Mouse (Mus musculus): ENCODE measurements around the gene Clpb. TPM values are rescaled to one million over a fixed set of nuclear protein-coding genes. Genes with fewer than 3 reads are reported as not detected.
"Not testable (repeated sequence)": the region's sequence is repeated elsewhere in the genome, so short reads cannot be mapped to it uniquely, and the experiment has no call there.

Gene Clpb
- total RNA-seq (2021) = 10 to 100 TPM; 48.6 to 50.9 TPM
- long read RNA-seq, experiment 1, full-length matches to known transcripts = 79 of 113 reads
- long read RNA-seq, experiment 1, partial matches to known transcripts = 25 of 113 reads
- long read RNA-seq, experiment 1, other reads (novel, unspliced or antisense) = 9 of 113 reads
- long read RNA-seq, experiment 2, full-length matches to known transcripts = 86 of 127 reads
- long read RNA-seq, experiment 2, partial matches to known transcripts = 34 of 127 reads
- long read RNA-seq, experiment 2, other reads (novel, unspliced or antisense) = 7 of 127 reads

GRCm38 (mm10) chr7:101663514-101664159 lies at the start of gene Clpb:
Clpb (plus strand) TSS chr7:101663633.
- peak; percentile 81 to 91 for DNase-seq
- intact Hi-C loops (cut with DNase I) = no loop called here

GRCm38 (mm10) chr7:101615406-101615805 lies 48.0 kb upstream of the Clpb start:
- intact Hi-C loops (cut with DNase I) = loop anchor here (5.0 kb wide), 1 partner anchor 188 kb away; no protein-coding TSS in a partner anchor
- DNase-seq = no peak

- intact Hi-C loops (cut with DNase I) = loop anchor here (5.0 kb wide), 1 partner anchor 189 kb away; no protein-coding TSS in a partner anchor
- no peak for DNase-seq
Measured at GRCm38 (mm10) chr7:101616136-101616835, 47.1 kb upstream of the Clpb start.

DNA sequence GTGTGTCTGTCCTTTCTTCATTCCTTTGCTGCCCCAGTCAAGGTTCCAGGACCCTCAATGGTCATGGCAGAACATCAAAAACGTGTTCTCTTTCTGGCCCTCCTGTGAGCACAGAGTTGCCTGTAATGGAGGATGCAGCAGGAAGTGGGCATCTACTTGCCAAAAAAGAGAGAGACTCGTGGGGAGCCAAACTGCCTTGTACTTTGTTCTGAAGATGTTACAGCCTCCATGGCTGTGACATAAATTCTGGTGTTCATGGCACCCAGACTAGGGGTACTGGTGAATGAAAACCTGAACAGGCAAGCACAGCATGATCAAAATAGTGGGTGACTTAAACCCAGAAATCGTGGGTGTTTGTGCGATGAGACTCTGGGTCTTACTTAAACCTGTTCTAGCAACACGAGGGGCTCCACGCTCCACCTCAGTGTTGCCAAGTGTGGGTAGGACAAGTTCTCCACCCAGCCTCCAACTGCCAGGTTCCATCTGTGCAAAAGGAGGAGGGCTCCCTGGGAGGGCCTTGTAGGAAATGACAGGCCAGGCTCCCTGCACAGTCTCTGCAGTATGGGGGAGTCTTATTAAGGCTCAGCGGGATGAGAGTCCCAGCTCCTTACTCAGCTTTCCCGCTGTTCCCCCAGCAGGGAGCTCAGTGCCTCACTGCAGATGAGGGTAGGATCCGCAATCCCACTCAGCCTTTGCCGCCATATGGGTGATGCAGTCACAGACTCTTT lies 45.8 kb upstream of the Clpb start:
- DNase-seq = no peak
- intact Hi-C loops (cut with DNase I) = loop anchor here (5.0 kb wide), 1 partner anchor 190 kb away; no protein-coding TSS in a partner anchor

GRCm38 (mm10) chr7:101618273-101618672 lies 45.2 kb upstream of the Clpb start:
- intact Hi-C loops (cut with DNase I) = loop anchor here (5.0 kb wide), 1 partner anchor 191 kb away; no protein-coding TSS in a partner anchor

DNA sequence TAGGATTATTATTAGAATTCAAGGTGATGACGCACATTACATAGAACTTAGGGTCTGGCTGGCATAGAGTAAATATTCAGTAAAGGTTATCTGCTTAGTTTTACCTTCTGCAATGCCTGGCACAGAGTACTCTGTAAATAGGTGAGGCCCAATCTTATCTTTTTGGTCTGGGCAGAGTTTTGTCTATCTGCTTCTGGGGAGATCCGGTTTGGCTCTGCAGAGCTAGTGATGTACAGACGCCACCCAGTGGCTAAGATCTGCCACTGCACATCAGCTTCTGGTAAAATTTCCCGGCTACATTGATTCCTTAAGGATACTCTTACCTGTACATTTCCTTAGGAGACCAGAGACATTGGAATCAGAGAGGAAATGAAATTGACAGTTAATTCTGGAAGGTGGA lies 43.1 kb upstream of the Clpb start:
- intact Hi-C loops (cut with DNase I) = loop anchor here (5.0 kb wide), 1 partner anchor 208 kb away; the partner anchor contains the start of gene Gm45837

More at GRCm38 (mm10) chr7:101618273-101618672, 45.2 kb upstream of the Clpb start:
- no peak for DNase-seq

DNA sequence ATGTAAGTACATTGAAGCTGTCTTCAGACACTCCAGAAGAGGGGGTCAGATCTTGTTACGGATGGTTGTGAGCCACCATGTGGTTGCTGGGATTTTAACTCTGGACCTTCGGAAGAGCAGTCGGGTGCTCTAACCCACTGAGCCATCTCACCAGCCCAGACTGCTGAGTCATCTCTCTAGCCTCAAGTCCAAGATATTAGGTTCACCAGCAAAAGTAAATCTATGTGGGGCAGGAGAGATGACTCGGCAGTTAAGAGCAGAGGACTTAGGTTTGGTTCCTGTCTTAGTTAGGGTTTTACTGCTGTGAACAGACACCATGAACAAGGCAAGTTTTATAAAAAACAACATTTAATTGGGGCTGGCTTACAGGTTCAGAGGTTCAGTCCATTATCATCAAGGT lies 41.6 kb upstream of the Clpb start:
- intact Hi-C loops (cut with DNase I) = loop anchor here (5.0 kb wide), 1 partner anchor 210 kb away; the partner anchor contains the start of gene Gm45837
- not testable (repeated sequence) for DNase-seq

More for the DNA sequence above, 43.1 kb upstream of the Clpb start:
- no peak for DNase-seq

DNA sequence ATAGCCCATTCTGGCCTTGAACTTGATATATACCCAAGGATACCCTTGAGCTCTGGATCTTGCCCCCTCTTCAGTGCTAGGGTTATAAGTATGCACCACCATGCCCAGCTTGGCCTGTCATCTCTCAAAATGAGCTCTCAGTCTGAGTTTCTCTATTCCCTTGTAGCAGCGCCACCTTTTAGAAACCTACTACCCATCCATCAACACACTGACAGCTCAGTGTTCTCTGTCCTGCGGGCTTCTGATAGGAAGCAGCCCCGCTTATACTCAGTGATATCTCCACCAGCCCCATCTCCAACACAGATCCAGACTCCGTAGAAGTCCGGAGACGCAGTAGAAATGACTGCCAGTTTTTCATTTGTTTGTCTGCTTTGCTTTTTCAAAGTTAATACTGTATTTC lies 39.1 kb upstream of the Clpb start:
- intact Hi-C loops (cut with DNase I) = loop anchor here (5.0 kb wide), 1 partner anchor 212 kb away; the partner anchor contains the start of gene Gm45837
- DNase-seq = no peak

- intact Hi-C loops (cut with DNase I); DNase-seq: not testable (repeated sequence)
Measured at GRCm38 (mm10) chr7:101627166-101627565, 36.3 kb upstream of the Clpb start.

DNA sequence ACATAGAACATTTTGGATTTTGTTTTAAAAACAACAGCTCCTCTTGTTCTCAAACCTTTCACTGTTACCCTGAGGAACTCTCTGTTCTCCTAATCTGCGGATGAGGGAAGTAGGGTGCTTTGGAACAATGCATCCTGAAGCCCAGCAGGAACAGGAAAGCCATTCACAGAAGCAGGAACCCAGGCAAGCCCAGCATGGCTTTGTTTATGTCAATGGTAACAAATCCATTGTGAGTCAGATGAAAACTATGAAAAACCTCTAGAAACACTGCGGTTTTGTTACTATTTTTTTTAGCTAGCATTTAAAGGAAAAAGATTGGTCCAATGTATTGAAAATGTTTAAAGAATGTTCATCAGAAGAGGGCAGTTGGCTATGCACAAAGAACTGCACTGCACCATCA lies 35.0 kb upstream of the Clpb start:
- intact Hi-C loops (cut with DNase I) = no loop called here
- DNase-seq = no peak

DNA sequence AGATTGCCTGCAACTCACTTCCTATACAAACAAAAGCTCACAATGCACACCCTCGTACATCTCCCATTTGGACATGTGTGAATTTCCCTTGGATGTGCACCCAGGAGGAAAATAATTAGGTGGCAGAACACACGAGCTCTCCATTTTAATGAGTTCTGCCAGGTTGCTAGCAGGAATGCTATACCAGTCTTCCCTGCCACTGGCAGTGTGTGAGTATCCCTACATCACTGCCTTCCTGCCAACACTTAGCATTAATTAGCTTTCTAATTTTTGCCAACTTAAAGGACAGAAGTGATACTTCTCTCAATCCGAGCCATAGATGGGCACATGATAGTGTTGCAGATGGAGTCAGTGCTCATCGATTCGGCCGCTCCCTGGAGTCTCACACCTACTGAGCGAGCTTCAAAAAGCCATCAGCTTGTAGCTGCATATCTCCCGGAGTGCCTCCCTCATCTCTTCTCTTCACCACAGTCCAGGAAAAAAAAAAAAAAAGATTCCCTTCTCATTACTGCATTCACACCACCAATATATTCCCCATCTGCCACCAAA lies 29.7 kb upstream of the Clpb start:
- DNase-seq = no peak
- intact Hi-C loops (cut with DNase I) = no loop called here

DNA sequence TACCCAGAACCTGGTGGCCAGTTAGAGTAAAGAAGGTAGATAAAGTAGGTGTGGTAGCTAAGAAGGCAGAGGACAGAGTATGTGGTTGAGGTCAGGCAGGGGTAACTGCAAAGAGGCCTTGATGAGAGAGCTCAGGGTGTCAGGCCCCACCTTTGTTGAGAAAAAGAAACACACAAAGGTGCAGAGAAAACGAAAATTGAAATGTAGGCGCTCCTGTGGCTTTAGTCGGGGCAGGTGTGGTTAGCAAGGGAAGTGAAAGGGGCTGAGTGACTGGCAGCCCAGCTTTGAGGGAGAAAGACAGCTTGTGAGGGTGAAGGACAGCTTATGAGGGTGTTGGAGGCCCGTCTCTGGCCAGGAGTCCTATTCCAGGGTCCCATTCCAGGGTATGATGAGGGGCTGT lies 28.9 kb upstream of the Clpb start:
- intact Hi-C loops (cut with DNase I) = no loop called here
- DNase-seq = no peak

- intact Hi-C loops (cut with DNase I) = no loop called here
- no peak for DNase-seq
Measured at GRCm38 (mm10) chr7:101636056-101636455, 27.4 kb upstream of the Clpb start.

GRCm38 (mm10) chr7:101643879-101644278 lies 19.6 kb upstream of the Clpb start:
- intact Hi-C loops (cut with DNase I) = no loop called here
- no peak for DNase-seq

- intact Hi-C loops (cut with DNase I) = loop anchor here (10.0 kb wide), 1 partner anchor 605 kb away; the partner anchor contains the start of gene Rhog
- no peak for DNase-seq
Measured at GRCm38 (mm10) chr7:101649729-101650128, 13.7 kb upstream of the Clpb start.

DNA sequence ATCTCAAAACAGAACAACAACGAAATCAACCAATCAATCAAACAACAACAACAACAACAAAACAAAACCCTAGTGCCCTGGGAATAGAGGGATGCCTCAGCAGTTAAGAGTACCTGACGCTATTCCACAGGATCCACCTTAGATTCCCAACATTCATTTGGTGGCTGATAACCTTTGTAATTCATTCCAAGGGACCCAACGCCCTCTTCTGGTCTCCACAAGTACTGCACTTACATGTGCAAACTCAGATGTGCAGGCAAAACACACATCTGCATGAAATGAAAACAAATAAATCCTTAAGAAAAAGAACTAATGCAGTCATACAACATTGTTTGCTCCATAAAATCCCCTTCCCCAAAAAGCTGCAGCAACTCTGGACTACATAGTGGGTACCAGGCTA lies 12.9 kb upstream of the Clpb start:
- intact Hi-C loops (cut with DNase I) = loop anchor here (10.0 kb wide), 1 partner anchor 604 kb away; the partner anchor contains the start of gene Rhog
- no peak for DNase-seq

- DNase-seq = peak; percentile 9 to 17
- intact Hi-C loops (cut with DNase I) = loop anchor here (10.0 kb wide), 1 partner anchor 601 kb away; the partner anchor contains the start of gene Rhog
Measured at GRCm38 (mm10) chr7:101653681-101654209, 9.7 kb upstream of the Clpb start.

DNA sequence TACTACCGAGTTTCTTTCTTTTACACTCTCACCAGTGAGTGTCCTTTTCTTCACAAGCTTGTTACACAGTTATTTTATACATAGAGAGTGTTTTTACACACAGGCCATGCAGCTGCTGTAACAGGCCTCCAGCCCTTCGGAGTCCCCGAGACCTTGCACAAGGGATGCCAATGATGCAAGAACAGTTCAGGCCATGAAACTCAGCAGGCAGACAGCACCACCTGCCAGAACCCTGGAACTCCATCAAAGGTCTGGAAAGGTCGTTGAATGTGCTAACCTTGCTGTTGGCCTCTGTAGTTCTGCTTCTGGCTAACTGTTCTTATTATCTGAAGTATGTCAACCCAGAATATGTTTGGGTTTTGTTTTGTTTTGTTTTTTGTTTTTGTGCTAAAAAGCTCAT lies 8.5 kb upstream of the Clpb start:
- intact Hi-C loops (cut with DNase I) = loop anchor here (10.0 kb wide), 1 partner anchor 600 kb away; the partner anchor contains the start of gene Rhog
- no peak for DNase-seq

GRCm38 (mm10) chr7:101662006-101662405 lies 1.4 kb upstream of the Clpb start:
- intact Hi-C loops (cut with DNase I) = no loop called here
- no peak for DNase-seq

Data from gastrocnemius, postnatal 36 days (tissue).